Mouse (Mus musculus): Measurements from ENCODE around the gene Setd2. TPM values are rescaled to one million over a fixed set of nuclear protein-coding genes. Genes with fewer than 3 reads are reported as not detected.

Gene Setd2
- polyA plus RNA-seq, 1 experiment from 2014 or later: 47.1 TPM

DNA sequence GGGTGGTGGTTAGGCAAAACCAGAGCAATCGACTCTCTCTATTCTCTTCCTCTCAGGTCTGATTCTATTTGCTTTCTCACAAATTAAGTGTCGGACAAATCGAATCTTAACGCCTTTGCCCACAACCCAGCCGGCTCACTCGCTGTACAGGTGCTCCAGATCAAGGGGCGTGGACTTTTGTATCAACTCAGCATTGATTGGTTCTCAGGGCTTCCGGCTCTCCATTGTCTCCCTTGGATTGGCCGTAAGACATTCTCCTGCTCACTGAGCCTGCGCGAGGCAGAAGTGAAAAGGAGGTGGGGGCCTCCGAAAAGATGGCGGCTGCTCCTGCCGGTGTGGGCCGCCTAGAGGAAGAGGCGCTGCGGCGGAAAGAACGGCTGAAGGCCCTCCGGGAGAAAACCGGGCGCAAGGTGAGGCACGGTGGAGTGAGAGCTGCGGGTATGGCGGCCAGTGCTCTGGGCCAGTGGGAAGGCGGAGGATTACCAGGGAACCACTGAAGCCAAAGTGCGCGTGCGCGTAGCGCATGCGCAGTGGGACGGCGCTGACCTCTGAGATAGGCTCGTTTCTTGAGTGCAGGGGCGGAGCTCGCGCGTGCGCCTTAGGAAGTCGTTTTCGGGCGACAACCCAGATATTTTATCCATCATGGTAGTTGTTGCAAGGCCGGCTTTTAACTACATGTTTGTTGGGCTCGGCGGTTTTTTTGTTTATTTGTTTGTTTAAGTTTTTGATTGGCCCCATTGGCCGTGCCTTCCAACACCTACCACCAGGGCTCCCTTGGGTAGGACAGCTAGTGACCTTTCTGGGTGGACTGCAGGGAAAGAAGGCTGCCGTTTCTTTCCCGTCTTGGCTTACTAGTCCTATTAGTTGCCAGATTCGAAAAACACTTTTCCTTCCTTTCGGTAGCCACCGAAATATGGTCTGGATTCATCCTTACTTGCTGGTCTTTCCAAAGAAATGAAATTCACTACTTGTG lies 124.1 kb downstream of the Setd2 start, which contains the start of gene Ccdc12:
Ccdc12 (plus strand) TSS at position 255 of the 973 bp plus-strand sequence.
- Histone ChIP-seq H3K4me1 (peaks cover 25% of the 10 kb centered on the region; the same call in 1 of the 2 replicates), H3K27me3 (peaks cover 27% of the 10 kb centered on the region), H3K4me3 (peak within 1 kb of the TSS; percentile 66), H3K9ac (peak within 1 kb of the TSS; percentile 70), H3K27ac (peak within 1 kb of the TSS; percentile 86), H3K36me3 (0 out of 2 replicates have a peak, but pooled peaks cover 6% of the 10 kb centered on the region), H3K4me2 (replicated peaks) (peak within 1 kb of the TSS; percentile 69), H3K9me3 (no peaks in the 10 kb centered on the region)
- under 1% methylated on average over 52 of the region's 52 CpGs for WGBS
- ATAC-seq (ENCODE audit: insufficient number of reproducible peaks, insufficient read depth, low FRiP score, low TSS enrichment): peak; percentile 94

DNA sequence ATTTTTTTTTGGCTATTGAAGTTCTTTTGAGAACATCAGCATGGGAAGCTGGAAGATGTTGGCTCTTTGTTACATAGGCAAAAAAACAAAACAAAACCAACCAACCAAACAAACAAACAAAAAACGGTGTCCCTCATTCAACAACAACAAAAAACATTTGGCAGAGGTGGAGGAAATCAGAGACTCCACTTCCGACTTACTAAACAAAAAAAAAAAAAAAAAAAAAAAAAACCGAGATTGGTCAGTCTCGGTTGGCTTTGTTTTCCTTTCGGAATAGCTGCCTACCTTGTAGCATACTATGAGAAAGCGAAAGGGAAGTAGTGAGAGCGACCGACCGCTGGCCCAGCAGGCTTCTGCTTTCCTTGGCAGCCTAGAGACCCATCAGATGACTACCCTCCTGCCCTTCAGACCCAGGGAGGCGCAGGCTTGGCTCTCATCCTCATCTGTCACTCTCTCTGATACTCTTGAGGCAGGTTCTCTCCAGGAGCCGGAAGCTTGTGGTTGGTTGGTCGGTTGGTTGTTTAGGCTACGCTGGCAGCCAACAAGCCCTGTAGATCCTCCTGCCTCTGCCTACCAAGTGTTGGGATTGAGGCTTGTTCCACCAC lies 125.2 kb downstream of the Setd2 start:
- no peaks in the 10 kb centered on the region for H3K9me3 ChIP-seq
- no peak for ATAC-seq (ENCODE audit: insufficient number of reproducible peaks, insufficient read depth, low FRiP score, low TSS enrichment)
- 0 out of 2 replicates have a peak, but pooled peaks cover 6% of the 10 kb centered on the region for H3K36me3 ChIP-seq
- 78% methylated on average over 13 of the region's 13 CpGs for WGBS
- H3K4me1 ChIP-seq: peaks cover 25% of the 10 kb centered on the region; the same call in 1 of the 2 replicates
- H3K4me2 ChIP-seq (replicated peaks): peak overlapping the region; percentile 69
- no peak overlapping the region for H3K27ac ChIP-seq
- peaks cover 16% of the 10 kb centered on the region for H3K27me3 ChIP-seq
- H3K9ac ChIP-seq: peak overlapping the region; percentile 70; the same call in 1 of the 2 replicates
- H3K4me3 ChIP-seq: peak overlapping the region; percentile 66

DNA sequence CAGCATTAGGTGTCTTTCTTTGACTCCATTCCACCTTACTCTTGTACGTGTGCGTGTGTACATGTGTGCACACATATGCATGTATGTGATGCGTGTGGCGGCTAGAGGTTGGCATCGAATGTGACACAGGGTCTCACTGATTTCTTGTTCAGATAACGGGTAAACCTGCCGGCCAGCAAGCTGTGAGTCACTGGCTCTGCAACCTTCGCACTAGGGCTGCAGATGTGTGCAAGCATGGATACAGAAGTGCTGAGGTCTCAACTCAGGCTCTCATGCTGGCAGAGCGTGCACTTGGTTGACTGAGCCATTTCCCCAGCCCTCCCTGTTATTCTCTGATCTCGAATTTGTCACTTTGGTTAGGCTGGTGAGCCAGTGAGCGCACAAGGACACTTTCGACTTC lies 127.1 kb downstream of the Setd2 start:
- H3K27ac ChIP-seq: no peak overlapping the region
- no peak for ATAC-seq (ENCODE audit: insufficient number of reproducible peaks, insufficient read depth, low FRiP score, low TSS enrichment)
- no peak overlapping the region for H3K4me3 ChIP-seq
- no peak overlapping the region for H3K4me2 ChIP-seq (replicated peaks)
- H3K9me3 ChIP-seq: no peaks in the 10 kb centered on the region
- 0 out of 2 replicates have a peak, but pooled peaks cover 6% of the 10 kb centered on the region for H3K36me3 ChIP-seq
- H3K9ac ChIP-seq: no peak overlapping the region
- no peaks in the 10 kb centered on the region for H3K27me3 ChIP-seq
- WGBS: 93% methylated on average over 12 of the region's 12 CpGs
- peaks cover 12% of the 10 kb centered on the region; the same call in 1 of the 2 replicates for H3K4me1 ChIP-seq

DNA sequence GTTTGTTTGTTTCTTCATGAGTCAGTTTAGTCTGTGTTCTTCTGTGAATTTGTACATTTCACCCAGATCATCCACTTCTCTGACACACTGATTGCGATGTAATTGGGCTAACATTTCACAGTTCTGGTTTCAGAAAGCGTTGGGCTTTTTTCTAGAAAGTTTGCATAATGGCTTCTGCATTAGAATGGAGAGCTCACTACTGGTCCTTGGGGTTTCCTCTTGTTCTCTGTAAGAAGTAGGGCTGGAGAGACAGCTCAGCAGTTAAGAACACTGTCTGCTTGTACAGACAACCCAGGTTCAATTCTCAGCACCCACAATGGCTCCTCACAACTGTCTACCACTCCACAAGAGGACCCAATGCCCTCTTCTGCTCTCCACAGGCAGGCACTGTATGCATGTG lies 127.8 kb downstream of the Setd2 start:
- H3K4me3 ChIP-seq: no peak overlapping the region

DNA sequence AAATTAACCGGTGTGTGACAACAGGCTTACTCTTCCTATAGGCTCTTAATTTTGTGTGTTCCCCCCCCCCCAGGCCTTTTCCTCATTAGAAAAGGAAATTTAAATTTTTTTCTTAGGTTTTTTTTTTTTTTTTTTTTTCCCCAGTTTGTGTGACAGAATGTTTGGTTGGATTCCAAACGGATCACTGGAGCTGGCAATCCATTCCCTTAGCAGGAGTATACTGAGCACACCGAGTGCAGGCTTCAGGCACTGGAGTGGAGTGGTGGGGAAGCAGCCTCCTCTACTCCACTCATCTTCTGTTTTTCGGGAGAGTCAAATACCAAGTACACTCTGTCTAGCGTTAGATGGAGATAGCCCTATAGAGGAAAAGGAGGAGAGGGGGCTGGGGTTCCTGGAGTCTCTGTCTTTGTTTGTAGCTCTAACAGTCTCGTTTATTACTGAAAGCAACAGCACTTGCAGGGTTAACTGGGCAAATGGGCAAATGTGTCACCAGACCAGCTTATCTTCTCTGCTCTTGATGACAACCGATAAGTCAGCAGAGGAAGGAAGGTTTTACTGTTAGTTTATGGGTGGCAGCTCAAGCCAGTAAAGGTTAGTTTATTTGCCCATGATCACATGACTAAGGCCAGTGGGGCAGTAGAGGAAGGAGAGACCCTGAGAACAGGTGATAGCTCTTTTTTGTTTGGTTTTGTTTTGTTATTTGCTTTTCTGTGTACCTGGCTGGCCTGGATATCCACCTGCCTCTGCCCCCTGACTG lies 128.6 kb downstream of the Setd2 start:
- Histone ChIP-seq H3K9ac (no peak overlapping the region), H3K36me3 (0 out of 2 replicates have a peak, but pooled peaks cover 6% of the 10 kb centered on the region), H3K4me2 (replicated peaks) (no peak overlapping the region), H3K27me3 (no peaks in the 10 kb centered on the region), H3K4me1 (peaks cover 9% of the 10 kb centered on the region; the same call in 1 of the 2 replicates), H3K27ac (no peak overlapping the region), H3K4me3 (no peak overlapping the region), H3K9me3 (no peaks in the 10 kb centered on the region)
- ATAC-seq (ENCODE audit: insufficient number of reproducible peaks, insufficient read depth, low FRiP score, low TSS enrichment): no peak
- WGBS: 89% methylated on average over 7 of the region's 7 CpGs

More for the DNA sequence above, 127.8 kb downstream of the Setd2 start:
- Histone ChIP-seq H3K4me2 (replicated peaks) (no peak overlapping the region), H3K9ac (no peak overlapping the region), H3K4me1 (peaks cover 10% of the 10 kb centered on the region; the same call in 1 of the 2 replicates), H3K36me3 (0 out of 2 replicates have a peak, but pooled peaks cover 6% of the 10 kb centered on the region), H3K27ac (no peak overlapping the region), H3K27me3 (no peaks in the 10 kb centered on the region), H3K9me3 (no peaks in the 10 kb centered on the region)
- WGBS: 83% methylated on average over 2 of the region's 2 CpGs
- ATAC-seq (ENCODE audit: insufficient number of reproducible peaks, insufficient read depth, low FRiP score, low TSS enrichment): no peak

DNA sequence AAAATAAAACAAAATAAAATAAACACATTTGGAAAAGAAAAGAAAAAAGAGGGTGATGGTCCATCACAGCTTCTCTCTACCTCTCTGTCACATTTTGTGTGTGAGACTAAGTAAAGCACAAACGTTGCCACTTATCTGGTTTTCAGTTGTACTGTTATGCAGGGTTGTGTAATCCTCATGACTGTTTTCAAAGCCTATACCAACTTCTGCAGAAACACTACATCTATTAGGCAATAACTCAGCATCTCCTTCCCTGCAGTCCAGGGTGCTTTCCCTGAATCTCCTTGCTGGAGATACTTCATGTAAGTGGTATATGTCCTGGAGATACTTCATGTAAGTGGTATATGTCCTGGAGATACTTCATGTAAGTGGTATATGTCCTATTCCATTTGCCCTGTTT lies 130.4 kb downstream of the Setd2 start:
- H3K9me3 ChIP-seq: no peaks in the 10 kb centered on the region
- H3K4me1 ChIP-seq: peaks cover 10% of the 10 kb centered on the region; the same call in 1 of the 2 replicates
- H3K4me3 ChIP-seq: no peak overlapping the region
- 92% methylated on average over 1 of the region's 1 CpGs for WGBS
- H3K4me2 ChIP-seq (replicated peaks): no peak overlapping the region
- H3K27ac ChIP-seq: no peak overlapping the region
- 0 out of 2 replicates have a peak, but pooled peaks cover 6% of the 10 kb centered on the region for H3K36me3 ChIP-seq
- no peak overlapping the region for H3K9ac ChIP-seq
- no peak for ATAC-seq (ENCODE audit: insufficient number of reproducible peaks, insufficient read depth, low FRiP score, low TSS enrichment)
- H3K27me3 ChIP-seq: no peaks in the 10 kb centered on the region

DNA sequence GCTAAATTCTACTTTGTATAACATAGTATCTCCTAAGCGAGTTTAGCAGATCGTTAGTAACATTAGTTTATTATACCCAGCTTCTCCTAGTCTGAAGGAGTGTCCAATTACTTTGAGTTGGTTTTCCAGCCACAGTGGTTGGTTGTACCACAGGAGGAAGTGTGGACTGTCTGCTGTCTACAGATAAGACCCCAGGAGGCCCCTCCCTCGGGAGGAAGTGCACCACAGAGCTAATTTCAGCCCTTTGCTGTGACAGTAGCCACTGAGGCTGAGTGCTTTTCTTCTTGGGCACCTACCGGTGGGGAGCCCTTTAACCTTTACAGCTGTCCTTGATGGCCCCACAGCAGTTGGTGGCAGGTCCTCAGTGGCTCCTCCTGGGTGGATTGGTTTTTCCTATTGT lies 133.5 kb downstream of the Setd2 start:
- Histone ChIP-seq H3K27ac (no peak overlapping the region), H3K9me3 (no peaks in the 10 kb centered on the region), H3K4me2 (replicated peaks) (no peak overlapping the region), H3K9ac (no peak overlapping the region), H3K4me1 (peaks cover 9% of the 10 kb centered on the region; the same call in 1 of the 2 replicates), H3K27me3 (no peaks in the 10 kb centered on the region), H3K4me3 (no peak overlapping the region), H3K36me3 (no peaks in the 10 kb centered on the region)
- 0 out of 2 replicates have a peak, but pooled peaks have one; percentile 52 for ATAC-seq (ENCODE audit: insufficient number of reproducible peaks, insufficient read depth, low FRiP score, low TSS enrichment)
- 22% methylated on average over 4 of the region's 4 CpGs for WGBS

DNA sequence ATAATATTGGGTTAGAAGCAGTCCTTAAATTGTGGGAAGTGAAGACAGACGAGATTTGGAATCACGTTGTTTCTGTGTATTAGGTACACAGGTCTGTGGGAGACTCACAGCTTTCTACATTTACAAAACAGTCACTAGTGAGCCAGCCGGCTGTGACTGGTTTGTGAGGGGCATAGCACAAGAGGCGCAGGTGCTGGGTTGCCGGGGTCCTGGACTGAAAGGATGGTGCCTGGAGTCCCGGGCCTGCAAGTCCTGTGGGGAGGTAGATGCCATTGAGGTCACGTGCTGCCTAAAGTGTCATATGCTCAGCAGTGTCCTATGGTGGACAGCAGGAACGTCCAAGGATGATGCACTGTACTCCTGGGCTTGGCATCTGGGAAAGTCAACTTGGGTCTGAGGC lies 134.0 kb downstream of the Setd2 start:
- Histone ChIP-seq H3K36me3 (no peaks in the 10 kb centered on the region), H3K4me3 (no peak overlapping the region), H3K4me2 (replicated peaks) (no peak overlapping the region), H3K27ac (no peak overlapping the region), H3K9ac (no peak overlapping the region), H3K9me3 (no peaks in the 10 kb centered on the region), H3K4me1 (peaks cover 9% of the 10 kb centered on the region; the same call in 1 of the 2 replicates), H3K27me3 (no peaks in the 10 kb centered on the region)
- WGBS: 39% methylated on average over 8 of the region's 8 CpGs
- no peak for ATAC-seq (ENCODE audit: insufficient number of reproducible peaks, insufficient read depth, low FRiP score, low TSS enrichment)

DNA sequence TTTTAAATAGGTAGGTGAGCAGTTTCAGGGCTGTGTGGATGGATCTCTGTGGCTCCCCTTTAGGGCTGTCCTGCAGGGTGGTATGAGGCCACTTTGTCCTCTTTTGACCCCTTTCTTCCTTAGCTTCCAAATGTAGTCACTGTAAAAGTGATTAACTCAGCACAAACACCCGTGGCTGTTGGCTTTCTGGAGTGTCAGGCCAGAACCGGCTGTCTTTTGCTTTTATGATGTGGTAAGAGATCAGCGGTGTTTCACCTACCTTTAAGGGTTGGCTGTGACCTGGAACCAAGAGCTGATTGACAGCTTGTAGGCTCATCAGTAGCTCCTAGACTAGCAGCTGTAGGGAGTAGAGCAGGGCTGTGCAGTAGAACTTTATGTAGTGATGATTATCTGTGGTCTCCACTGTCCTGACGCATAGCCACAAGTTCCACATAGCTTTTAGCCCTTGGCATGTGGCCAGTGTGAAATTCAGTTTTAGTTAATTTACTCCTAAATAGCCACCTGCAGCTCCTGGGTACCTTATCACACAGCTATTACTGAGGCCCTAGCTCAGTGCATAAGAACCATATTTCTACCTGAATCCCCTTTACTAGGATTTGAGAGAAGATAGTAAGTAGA lies 134.9 kb downstream of the Setd2 start:
- H3K4me3 ChIP-seq: no peak overlapping the region
- H3K9ac ChIP-seq: no peak overlapping the region
- H3K4me2 ChIP-seq (replicated peaks): no peak overlapping the region
- WGBS: 77% methylated on average over 4 of the region's 4 CpGs
- no peaks in the 10 kb centered on the region for H3K27me3 ChIP-seq
- H3K36me3 ChIP-seq: no peaks in the 10 kb centered on the region
- no peak for ATAC-seq (ENCODE audit: insufficient number of reproducible peaks, insufficient read depth, low FRiP score, low TSS enrichment)
- peaks cover 9% of the 10 kb centered on the region; the same call in 1 of the 2 replicates for H3K4me1 ChIP-seq
- no peak overlapping the region for H3K27ac ChIP-seq
- H3K9me3 ChIP-seq: no peaks in the 10 kb centered on the region

Data from embryonic facial prominence, embryonic 12.5 days (tissue).